Mouse (Mus musculus): ENCODE data around the gene Trpc5os.

GRCm38 (mm10) chrX:144491394-144491793 is 35.0 kb downstream of the Trpc5os start:
- TF ChIP-seq CTCF (IDR thresholded peaks at IDR 0.05) (no peak), EP300 (IDR thresholded peaks at IDR 0.05; ENCODE audit: insufficient read depth, low read depth, low read length) (no peak), POLR2A (IDR thresholded peaks at IDR 0.05; ENCODE audit: insufficient read depth, low read depth, low read length) (no peak)

All from heart, adult 2 months (tissue).